Mouse (Mus musculus) intestine, embryonic 14.5 days (tissue): ENCODE measurements around the gene Olfr1129. TPM values are rescaled to one million over a fixed set of nuclear protein-coding genes. Genes with fewer than 3 reads are reported as not detected.

Experiments
- polyA plus RNA-seq: library from polyadenylated mRNA; unstranded; fragments of >200 nt; fragmentation: Nextera tagmentation; extraction: Ambion mirVana; gene quantifications from 2 replicates; pipeline ENCODE4 v1.2.1, GENCODE M21; 2014

Gene Olfr1129
- polyA plus RNA-seq, 1 experiment from 2014 or later = not detected

Other genes with a start within 250 kb of the Olfr1129 start
- not detected in 2 replicates for gene Olfr1120, start 219.1 kb upstream of the Olfr1129 start, polyA plus RNA-seq
- gene Olfr1121, start 204.0 kb upstream of the Olfr1129 start, polyA plus RNA-seq = not detected in 2 replicates
- gene Olfr1122, start 188.1 kb upstream of the Olfr1129 start, polyA plus RNA-seq = not detected in 2 replicates
- gene Olfr1123, start 157.3 kb upstream of the Olfr1129 start, polyA plus RNA-seq = not detected in 2 replicates
- 0.07 TPM in 1 of 2 replicates, not detected in the other for gene Olfr1124, start 143.6 kb upstream of the Olfr1129 start, polyA plus RNA-seq
- not detected in 2 replicates for gene Olfr1126, start 119.9 kb upstream of the Olfr1129 start, polyA plus RNA-seq
- gene Pramel7, start 76.8 kb upstream of the Olfr1129 start, polyA plus RNA-seq = not detected in 2 replicates
- not detected in 2 replicates for gene Pramel6, start 67.3 kb upstream of the Olfr1129 start, polyA plus RNA-seq
- gene Olfr153, start 42.1 kb upstream of the Olfr1129 start, polyA plus RNA-seq = not detected in 2 replicates
- gene Olfr1128, start 28.4 kb upstream of the Olfr1129 start, polyA plus RNA-seq = not detected in 2 replicates
- gene Olfr1130, start 32.3 kb downstream of the Olfr1129 start, polyA plus RNA-seq = not detected in 2 replicates
- not detected in 2 replicates for gene Olfr1131, start 53.2 kb downstream of the Olfr1129 start, polyA plus RNA-seq
- gene Olfr1132, start 63.6 kb downstream of the Olfr1129 start, polyA plus RNA-seq = not detected in 2 replicates
- gene Olfr1133, start 73.5 kb downstream of the Olfr1129 start, polyA plus RNA-seq = not detected in 2 replicates
- not detected in 2 replicates for gene Olfr1134, start 84.6 kb downstream of the Olfr1129 start, polyA plus RNA-seq
- gene Olfr1135, start 99.8 kb downstream of the Olfr1129 start, polyA plus RNA-seq = not detected in 2 replicates
- gene Olfr1136, start 120.0 kb downstream of the Olfr1129 start, polyA plus RNA-seq = not detected in 2 replicates
- not detected in 2 replicates for gene Olfr1137, start 139.3 kb downstream of the Olfr1129 start, polyA plus RNA-seq
- not detected in 2 replicates for gene Olfr1138, start 166.1 kb downstream of the Olfr1129 start, polyA plus RNA-seq
- gene Olfr1140, start 169.8 kb downstream of the Olfr1129 start, polyA plus RNA-seq = not detected in 2 replicates
- gene Olfr1141, start 180.1 kb downstream of the Olfr1129 start, polyA plus RNA-seq = not detected in 2 replicates
- gene Olfr152, start 205.6 kb downstream of the Olfr1129 start, polyA plus RNA-seq = not detected in 2 replicates
- not detected in 2 replicates for gene Olfr1143, start 226.7 kb downstream of the Olfr1129 start, polyA plus RNA-seq
- not detected in 2 replicates for gene Olfr1145, start 235.9 kb downstream of the Olfr1129 start, polyA plus RNA-seq